Mouse (Mus musculus): ENCODE results near the gene Coro2a. TPM values are rescaled to one million over a fixed set of nuclear protein-coding genes. Genes with fewer than 3 reads are reported as not detected.
"Not testable (repeated sequence)": the region's sequence is repeated elsewhere in the genome, so short reads cannot be mapped to it uniquely, and the experiment has no call there.

Coro2a gene
- polyA plus RNA-seq, 1 experiment: 13.5 TPM

DNA sequence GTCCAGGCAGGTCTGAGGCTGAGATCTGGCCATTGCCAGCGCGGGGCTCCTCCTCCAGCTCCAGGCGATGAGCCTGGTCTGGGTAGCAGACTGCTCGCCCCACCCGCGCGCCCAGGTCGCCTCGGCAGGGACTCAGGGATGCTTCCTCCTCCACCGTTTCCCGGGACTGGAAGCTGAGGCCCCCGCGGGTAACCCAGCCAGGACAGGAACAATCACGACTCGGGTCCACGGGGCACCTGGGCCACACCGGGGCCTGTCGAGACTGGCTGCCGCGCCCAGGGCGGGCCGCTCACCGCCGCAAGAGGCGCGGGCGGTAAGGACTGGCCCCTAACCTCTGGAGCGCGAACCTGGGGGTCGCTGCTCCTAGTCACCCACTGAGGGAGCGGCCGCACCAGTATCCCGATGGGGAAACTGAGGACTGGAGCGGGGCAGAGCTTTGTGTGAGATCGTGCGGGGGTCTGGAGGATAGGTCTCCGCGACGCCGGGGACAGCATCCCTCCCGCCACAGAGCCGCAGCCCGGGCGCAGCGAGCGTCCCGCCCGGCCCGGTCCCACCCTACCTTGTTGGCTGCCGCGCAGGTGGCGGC lies 651 bp downstream of the Coro2a start:
- peaks cover 23% of the 10 kb centered on the region for H3K4me1 ChIP-seq (replicated peaks; ENCODE audit: control insufficient read depth, insufficient read depth, low read length)
- H3K27me3 ChIP-seq (ENCODE audit: control insufficient read depth, insufficient read depth, low read length): peaks cover 7% of the 10 kb centered on the region

DNA sequence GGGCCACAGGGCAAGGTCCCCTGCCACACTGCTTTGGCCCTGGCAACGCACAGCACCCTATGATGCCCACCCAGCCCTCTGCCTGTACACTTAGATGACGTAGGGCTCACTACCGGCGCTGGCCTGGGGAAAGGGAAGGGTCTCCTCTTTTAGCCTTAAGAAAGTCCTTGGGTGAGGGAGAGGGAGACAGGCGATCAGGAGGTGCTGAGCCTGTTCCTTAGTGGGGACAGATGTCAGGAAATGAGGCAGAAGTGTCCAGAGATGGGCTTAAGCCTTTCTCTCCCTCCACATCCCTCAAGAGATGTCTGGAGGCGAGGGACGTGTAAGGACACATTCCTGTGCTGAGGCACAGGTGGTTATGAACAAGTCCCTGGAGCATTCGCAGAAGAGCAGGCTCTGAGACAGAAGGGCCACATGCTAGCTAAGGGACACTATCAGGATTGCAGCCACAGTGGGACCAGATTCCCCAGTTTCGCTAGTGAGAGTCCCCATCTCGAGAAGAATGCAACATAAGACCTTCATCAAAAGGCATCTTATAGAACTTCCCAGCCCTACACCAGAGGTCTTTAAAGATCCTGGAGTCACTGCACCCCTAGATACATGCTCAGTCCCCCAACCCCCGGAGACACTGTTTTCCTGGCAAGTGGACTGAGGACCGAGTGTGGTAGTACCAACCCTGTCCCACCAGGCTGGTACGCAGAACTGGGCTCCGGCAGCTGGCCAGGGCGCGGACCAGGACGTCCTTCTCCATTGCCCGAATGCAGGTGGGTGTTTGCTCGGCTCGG lies 1.3 kb downstream of the Coro2a start:
- WGBS: 10% methylated on average over 20 of the region's 20 CpGs
- H3K36me3 ChIP-seq (ENCODE audit: control insufficient read depth, insufficient read depth, low read length): no peaks in the 10 kb centered on the region
- peak overlapping the region; percentile 42 for H3K4me3 ChIP-seq (ENCODE audit: control insufficient read depth, insufficient read depth, low read length)
- DNase-seq: no peak
- TF ChIP-seq CTCF (IDR thresholded peaks at IDR 0.05; ENCODE audit: borderline replicate concordance, control insufficient read depth, extremely low read depth, insufficient read depth, low read length, poor library complexity) (no peak), POLR2A (IDR thresholded peaks at IDR 0.05; ENCODE audit: control insufficient read depth, extremely low read depth, insufficient read depth, low read length, poor library complexity) (no peak)
- peaks cover 28% of the 10 kb centered on the region for H3K4me1 ChIP-seq (replicated peaks; ENCODE audit: control insufficient read depth, insufficient read depth, low read length)
- no peak overlapping the region for H3K27ac ChIP-seq (ENCODE audit: control insufficient read depth, insufficient read depth, low read length)
- peaks cover 7% of the 10 kb centered on the region for H3K27me3 ChIP-seq (ENCODE audit: control insufficient read depth, insufficient read depth, low read length)

More for the DNA sequence above, 651 bp downstream of the Coro2a start:
- Histone ChIP-seq H3K36me3 (ENCODE audit: control insufficient read depth, insufficient read depth, low read length) (no peaks in the 10 kb centered on the region), H3K4me3 (ENCODE audit: control insufficient read depth, insufficient read depth, low read length) (peak overlapping the region; percentile 42), H3K27ac (ENCODE audit: control insufficient read depth, insufficient read depth, low read length) (no peak overlapping the region)
- no peak for TF ChIP-seq POLR2A (IDR thresholded peaks at IDR 0.05; ENCODE audit: control insufficient read depth, extremely low read depth, insufficient read depth, low read length, poor library complexity)
- TF ChIP-seq CTCF (IDR thresholded peaks at IDR 0.05; ENCODE audit: borderline replicate concordance, control insufficient read depth, extremely low read depth, insufficient read depth, low read length, poor library complexity): no peak
- peak; percentile 19 for DNase-seq
- WGBS: 1% methylated on average over 52 of the region's 52 CpGs

DNA sequence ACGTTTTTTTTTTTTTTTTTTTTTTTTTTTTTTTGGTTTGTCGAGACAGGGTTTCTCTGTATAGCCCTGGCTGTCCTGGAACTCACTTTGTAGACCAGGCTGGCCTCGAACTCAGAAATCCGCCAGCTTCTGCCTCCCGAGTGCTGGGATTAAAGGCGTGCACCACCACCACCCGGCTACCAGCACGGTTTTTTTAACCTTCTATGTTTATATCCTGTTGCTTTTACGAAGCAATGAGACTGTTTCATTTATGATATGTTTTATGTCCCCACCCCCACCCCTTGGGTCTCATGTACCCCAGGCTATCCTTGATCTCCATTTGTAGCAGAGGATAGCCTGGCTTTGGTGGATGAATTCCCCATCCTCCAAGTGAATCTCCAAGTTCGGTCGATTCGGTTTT lies 2.4 kb downstream of the Coro2a start:
- H3K36me3 ChIP-seq (ENCODE audit: control insufficient read depth, insufficient read depth, low read length); H3K27me3 ChIP-seq (ENCODE audit: control insufficient read depth, insufficient read depth, low read length); H3K4me3 ChIP-seq (ENCODE audit: control insufficient read depth, insufficient read depth, low read length); DNase-seq; H3K27ac ChIP-seq (ENCODE audit: control insufficient read depth, insufficient read depth, low read length): not testable (repeated sequence)
- peaks cover 28% of the 10 kb centered on the region for H3K4me1 ChIP-seq (replicated peaks; ENCODE audit: control insufficient read depth, insufficient read depth, low read length)
- WGBS: 22% methylated on average over 12 of the region's 12 CpGs

DNA sequence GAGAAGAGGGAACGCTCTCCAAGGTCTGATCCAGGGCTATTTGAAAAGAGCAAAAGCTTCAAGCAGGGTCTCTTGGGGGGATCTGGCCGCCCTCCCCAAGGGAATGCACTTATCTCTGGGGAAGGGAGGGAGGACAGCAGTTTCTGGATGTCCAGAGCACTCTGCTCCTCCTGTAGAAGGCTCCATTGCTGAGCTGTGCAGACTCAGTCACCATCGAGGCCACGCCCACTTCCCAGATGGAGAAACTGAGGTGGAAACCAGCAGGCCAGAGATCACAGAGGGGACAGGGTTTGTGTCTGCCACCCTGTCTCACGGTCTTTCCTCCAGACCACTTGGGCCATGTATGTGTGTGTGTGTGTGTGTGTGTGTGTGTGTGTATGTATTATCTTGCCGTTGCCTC lies 3.0 kb downstream of the Coro2a start:
- H3K27me3 ChIP-seq (ENCODE audit: control insufficient read depth, insufficient read depth, low read length): peaks cover 7% of the 10 kb centered on the region
- H3K4me1 ChIP-seq (replicated peaks; ENCODE audit: control insufficient read depth, insufficient read depth, low read length): peaks cover 28% of the 10 kb centered on the region
- H3K4me3 ChIP-seq (ENCODE audit: control insufficient read depth, insufficient read depth, low read length): no peak overlapping the region
- 33% methylated on average over 6 of the region's 6 CpGs for WGBS
- no peaks in the 10 kb centered on the region for H3K36me3 ChIP-seq (ENCODE audit: control insufficient read depth, insufficient read depth, low read length)
- no peak for TF ChIP-seq POLR2A (IDR thresholded peaks at IDR 0.05; ENCODE audit: control insufficient read depth, extremely low read depth, insufficient read depth, low read length, poor library complexity)
- TF ChIP-seq CTCF (IDR thresholded peaks at IDR 0.05; ENCODE audit: borderline replicate concordance, control insufficient read depth, extremely low read depth, insufficient read depth, low read length, poor library complexity): no peak
- DNase-seq: no peak
- no peak overlapping the region for H3K27ac ChIP-seq (ENCODE audit: control insufficient read depth, insufficient read depth, low read length)

DNA sequence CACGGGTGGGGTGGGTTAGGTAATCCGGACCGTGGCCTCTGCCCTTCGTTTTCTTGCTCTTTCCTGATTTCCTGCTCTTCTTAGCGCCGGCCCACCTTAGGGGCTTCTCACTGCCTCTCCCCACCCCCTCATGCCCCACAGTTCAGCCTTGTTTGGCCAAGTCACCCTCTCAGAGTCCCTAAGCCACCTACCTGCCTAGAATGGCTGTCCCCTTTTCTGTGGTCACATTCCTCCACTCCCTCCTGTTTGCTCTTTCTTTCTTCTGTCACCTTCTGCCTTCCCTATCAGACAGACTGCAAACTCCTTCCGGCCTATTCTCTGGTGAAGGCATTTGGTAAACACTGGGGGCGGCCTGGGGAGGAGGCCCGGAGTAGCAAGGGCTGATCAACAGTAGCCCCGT lies 3.9 kb downstream of the Coro2a start:
- TF ChIP-seq POLR2A (IDR thresholded peaks at IDR 0.05; ENCODE audit: control insufficient read depth, extremely low read depth, insufficient read depth, low read length, poor library complexity) (no peak), CTCF (IDR thresholded peaks at IDR 0.05; ENCODE audit: borderline replicate concordance, control insufficient read depth, extremely low read depth, insufficient read depth, low read length, poor library complexity) (no peak)

DNA sequence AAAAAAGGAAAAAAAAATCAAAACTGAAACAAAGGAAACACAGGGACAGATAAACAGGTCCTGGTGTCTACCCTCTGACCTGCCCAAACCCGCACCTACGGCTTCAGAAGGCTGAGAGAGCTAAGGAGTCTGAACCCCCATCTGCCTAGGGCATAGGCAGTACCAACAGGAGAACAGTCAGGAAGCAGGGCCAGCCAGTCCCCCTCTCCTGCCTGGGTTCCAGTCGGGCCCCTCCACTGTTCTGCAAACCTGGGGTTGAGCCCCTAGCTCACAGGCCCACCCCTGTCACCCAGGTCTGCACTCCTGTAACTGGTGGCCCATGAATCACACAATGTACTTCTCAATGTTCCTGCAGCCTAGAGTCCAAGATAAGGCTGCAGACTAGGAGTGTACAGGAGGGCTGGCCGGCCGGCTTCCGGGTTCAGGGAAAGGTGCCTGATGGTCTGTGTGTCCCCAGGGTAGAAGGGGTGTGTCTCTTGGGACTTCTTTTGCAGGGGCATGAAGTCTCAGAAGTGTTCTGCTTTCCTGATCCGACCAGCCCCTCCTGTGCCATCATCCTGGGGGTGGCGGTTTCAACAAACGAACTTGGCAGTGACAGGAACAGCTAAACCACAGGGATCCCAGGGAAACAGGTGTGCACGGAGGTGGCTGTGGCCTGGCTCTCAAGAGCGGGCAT lies 4.6 kb downstream of the Coro2a start:
- Histone ChIP-seq H3K27ac (ENCODE audit: control insufficient read depth, insufficient read depth, low read length) (no peak overlapping the region), H3K27me3 (ENCODE audit: control insufficient read depth, insufficient read depth, low read length) (peaks cover 7% of the 10 kb centered on the region), H3K36me3 (ENCODE audit: control insufficient read depth, insufficient read depth, low read length) (no peaks in the 10 kb centered on the region), H3K4me3 (ENCODE audit: control insufficient read depth, insufficient read depth, low read length) (no peak overlapping the region), H3K4me1 (replicated peaks; ENCODE audit: control insufficient read depth, insufficient read depth, low read length) (peaks cover 32% of the 10 kb centered on the region)
- TF ChIP-seq POLR2A (IDR thresholded peaks at IDR 0.05; ENCODE audit: control insufficient read depth, extremely low read depth, insufficient read depth, low read length, poor library complexity) (no peak), CTCF (IDR thresholded peaks at IDR 0.05; ENCODE audit: borderline replicate concordance, control insufficient read depth, extremely low read depth, insufficient read depth, low read length, poor library complexity) (no peak)
- 7% methylated on average over 11 of the region's 11 CpGs for WGBS
- no peak for DNase-seq

More for the DNA sequence above, 3.9 kb downstream of the Coro2a start:
- Histone ChIP-seq H3K4me3 (ENCODE audit: control insufficient read depth, insufficient read depth, low read length) (0 out of 2 replicates have a peak overlapping the region, but pooled peaks have one; percentile 5), H3K27me3 (ENCODE audit: control insufficient read depth, insufficient read depth, low read length) (peaks cover 7% of the 10 kb centered on the region), H3K4me1 (replicated peaks; ENCODE audit: control insufficient read depth, insufficient read depth, low read length) (peaks cover 28% of the 10 kb centered on the region), H3K36me3 (ENCODE audit: control insufficient read depth, insufficient read depth, low read length) (no peaks in the 10 kb centered on the region), H3K27ac (ENCODE audit: control insufficient read depth, insufficient read depth, low read length) (peak overlapping the region; percentile 22; the same call in 1 of the 2 replicates)
- DNase-seq: no peak
- WGBS: 7% methylated on average over 10 of the region's 10 CpGs
